Mouse (Mus musculus) hindbrain, postnatal 0 days (tissue): ENCODE measurements around the gene Hibch. TPM values are rescaled to one million over a fixed set of nuclear protein-coding genes. Genes with fewer than 3 reads are reported as not detected.

Experiments
- ATAC-seq: fragments of 200-750 bp; cut with Nextera tagmentation; 2 replicates; pipeline ENCODE4 v1.8.0; 2017; ENCODE audit warnings: mild to moderate bottlenecking, moderate TSS enrichment, moderate library complexity
- DNase-seq: peaks from one replicate; pipeline ENCODE4 v3.0.0-alpha.2; 2015; ENCODE audit warnings: low spot score
- H3K27ac ChIP-seq: fragments of 300-500 bp; sonication (generic); 2 replicates; pipeline ENCODE4 v1.5.1; 2014; ENCODE audit warnings: mild to moderate bottlenecking
- H3K27me3 ChIP-seq: fragments of 300-500 bp; sonication (generic); 2 replicates; pipeline ENCODE4 v1.6.1; 2014; ENCODE audit warnings: low read length, mixed read lengths; ENCODE audit not compliant: insufficient read depth
- H3K36me3 ChIP-seq: fragments of 300-500 bp; sonication (generic); 2 replicates; pipeline ENCODE4 v1.6.1; 2014; ENCODE audit warnings: low read length, mixed read lengths; ENCODE audit not compliant: insufficient read depth
- H3K4me1 ChIP-seq: fragments of 300-500 bp; sonication (generic); 2 replicates; pipeline ENCODE4 v1.6.1; 2014; ENCODE audit warnings: antibody characterized with exemption, low read length, mixed read lengths; ENCODE audit not compliant: insufficient read depth
- H3K4me2 ChIP-seq: fragments of 300-500 bp; sonication (generic); 2 replicates; pipeline ENCODE4 v1.6.1; 2014; ENCODE audit warnings: low read depth, mild to moderate bottlenecking, low read length, moderate library complexity, mixed read lengths
- H3K4me3 ChIP-seq: fragments of 300-500 bp; sonication (generic); 2 replicates; pipeline ENCODE4 v1.5.1; 2014; ENCODE audit warnings: low read length
- H3K9ac ChIP-seq: fragments of 300-500 bp; sonication (generic); replicated peaks from 2 replicates; pipeline ENCODE4 v1.6.1; 2014; ENCODE audit warnings: mild to moderate bottlenecking, low read length, moderate library complexity, mixed read lengths
- H3K9me3 ChIP-seq: fragments of 300-500 bp; sonication (generic); 2 replicates; pipeline ENCODE4 v1.6.1; 2016; ENCODE audit warnings: low read length, mixed read lengths
- CTCF ChIP-seq: IDR thresholded peaks from 2 replicates; pipeline ENCODE4 v1.5.1; 2016; ENCODE audit warnings: antibody characterized with exemption, control low read depth, low read depth
- WGBS: fragments of 180-500 bp; shearing (Covaris S2); extraction: QIAGEN DNeasy Blood & Tissue Kit; methylation state at CpG from one replicate; pipeline ENCODE4 v1.1.7; 2014; 5-methylcytosine and 5-hydroxymethylcytosine counted together
- polyA plus RNA-seq: library from polyadenylated mRNA; unstranded; fragments of >200 nt; fragmentation: Nextera tagmentation; extraction: Ambion mirVana; gene quantifications from 2 replicates; pipeline ENCODE4 v1.2.1, GENCODE M21; 2015
- total RNA-seq: library from RNA; depleted of rRNA; stranded (reverse); fragments of >200 nt; gene quantifications from 2 replicates; pipeline ENCODE4 v1.2.3, GENCODE M21; 2014

Hibch gene
- total and polyA plus RNA-seq, 2 experiments from 2014 or later, result 18.0 to 20.9 TPM

DNA sequence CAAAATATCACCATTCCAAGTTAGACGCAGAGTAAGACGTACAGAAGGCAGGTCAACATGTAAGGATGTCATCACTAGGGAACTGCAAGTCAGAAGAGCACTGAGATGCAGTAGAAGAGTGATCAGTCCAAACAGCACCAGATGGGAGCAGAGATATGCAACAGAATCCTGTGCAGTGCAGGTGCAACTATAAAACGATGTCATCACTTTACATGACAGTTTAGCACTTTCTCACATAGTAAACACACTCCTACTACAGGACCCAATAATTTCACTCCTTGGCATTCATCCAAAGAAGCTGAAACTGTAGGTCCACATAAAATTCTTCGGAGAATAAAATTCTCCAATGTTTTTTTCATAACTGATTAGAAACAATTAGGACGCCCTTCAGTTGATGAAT lies 89.8 kb downstream of the Hibch start:
- DNase-seq (no peak), ATAC-seq (no peak)
- H3K9ac ChIP-seq, result no peak overlapping the region
- H3K4me2 ChIP-seq, result no peak overlapping the region
- no peaks in the 10 kb centered on the region for H3K27me3 ChIP-seq
- H3K27ac ChIP-seq, result no peak overlapping the region
- no peaks in the 10 kb centered on the region for H3K4me1 ChIP-seq
- TF ChIP-seq CTCF, result no peak
- 0 out of 2 replicates have a peak, but pooled peaks cover 3% of the 10 kb centered on the region for H3K9me3 ChIP-seq
- no peak overlapping the region for H3K4me3 ChIP-seq
- H3K36me3 ChIP-seq, result no peaks in the 10 kb centered on the region
- 91% methylated on average over 5 of the region's 5 CpGs for WGBS

DNA sequence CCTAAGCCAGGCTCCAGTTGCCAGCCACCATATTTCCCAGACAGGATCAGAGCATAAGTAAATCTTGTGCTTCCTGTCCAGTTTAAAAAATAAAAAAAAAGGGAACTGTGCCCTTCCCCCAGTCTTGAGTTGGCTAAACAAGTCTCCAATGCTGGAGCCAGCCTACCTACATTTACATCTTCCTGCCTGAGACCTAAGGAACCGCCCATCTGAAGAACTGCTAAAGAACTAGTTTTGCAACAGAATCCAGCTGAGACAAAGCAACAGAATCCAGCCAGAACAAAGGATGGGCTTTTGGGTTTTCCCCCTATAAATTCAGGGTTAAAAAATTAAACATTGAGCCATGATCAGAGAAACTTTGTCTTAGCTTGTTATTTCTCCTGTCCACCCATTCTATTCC lies 94.3 kb downstream of the Hibch start:
- Histone ChIP-seq H3K4me3 (no peak overlapping the region), H3K4me1 (no peaks in the 10 kb centered on the region), H3K27me3 (no peaks in the 10 kb centered on the region), H3K27ac (no peak overlapping the region), H3K9ac (no peak overlapping the region), H3K36me3 (no peaks in the 10 kb centered on the region), H3K9me3 (0 out of 2 replicates have a peak, but pooled peaks cover 3% of the 10 kb centered on the region), H3K4me2 (no peak overlapping the region)
- TF ChIP-seq CTCF, result no peak
- 97% methylated on average over 1 of the region's 1 CpGs for WGBS
- DNase-seq, result no peak
- ATAC-seq, result no peak

DNA sequence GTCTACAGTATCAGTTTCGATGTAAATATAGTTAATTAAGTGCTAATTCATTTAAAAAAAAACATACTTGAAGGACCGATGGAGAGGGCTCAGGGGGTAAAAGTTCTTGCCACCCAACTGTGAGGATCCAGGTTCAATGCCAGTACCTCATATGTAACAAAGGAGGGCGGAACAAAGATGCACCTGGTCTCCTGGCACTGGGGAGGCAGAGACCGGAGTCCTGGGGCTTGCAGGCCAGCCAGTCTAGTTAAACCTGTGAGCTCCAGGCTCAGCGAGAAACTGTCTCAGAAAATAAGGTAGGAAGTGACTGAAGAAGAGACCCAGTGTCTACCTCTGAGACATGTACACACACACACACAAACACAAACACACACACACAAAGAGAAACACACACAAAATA lies 103.2 kb downstream of the Hibch start:
- no peak overlapping the region for H3K4me3 ChIP-seq
- H3K27me3 ChIP-seq, result no peaks in the 10 kb centered on the region
- no peak for ATAC-seq
- H3K27ac ChIP-seq, result no peak overlapping the region
- no peaks in the 10 kb centered on the region for H3K9me3 ChIP-seq
- DNase-seq, result no peak
- WGBS, result 85% methylated on average over 5 of the region's 5 CpGs
- no peaks in the 10 kb centered on the region for H3K36me3 ChIP-seq
- H3K9ac ChIP-seq, result no peak overlapping the region
- no peak for TF ChIP-seq CTCF
- no peaks in the 10 kb centered on the region; the same call in 1 of the 2 replicates for H3K4me1 ChIP-seq
- no peak overlapping the region for H3K4me2 ChIP-seq

DNA sequence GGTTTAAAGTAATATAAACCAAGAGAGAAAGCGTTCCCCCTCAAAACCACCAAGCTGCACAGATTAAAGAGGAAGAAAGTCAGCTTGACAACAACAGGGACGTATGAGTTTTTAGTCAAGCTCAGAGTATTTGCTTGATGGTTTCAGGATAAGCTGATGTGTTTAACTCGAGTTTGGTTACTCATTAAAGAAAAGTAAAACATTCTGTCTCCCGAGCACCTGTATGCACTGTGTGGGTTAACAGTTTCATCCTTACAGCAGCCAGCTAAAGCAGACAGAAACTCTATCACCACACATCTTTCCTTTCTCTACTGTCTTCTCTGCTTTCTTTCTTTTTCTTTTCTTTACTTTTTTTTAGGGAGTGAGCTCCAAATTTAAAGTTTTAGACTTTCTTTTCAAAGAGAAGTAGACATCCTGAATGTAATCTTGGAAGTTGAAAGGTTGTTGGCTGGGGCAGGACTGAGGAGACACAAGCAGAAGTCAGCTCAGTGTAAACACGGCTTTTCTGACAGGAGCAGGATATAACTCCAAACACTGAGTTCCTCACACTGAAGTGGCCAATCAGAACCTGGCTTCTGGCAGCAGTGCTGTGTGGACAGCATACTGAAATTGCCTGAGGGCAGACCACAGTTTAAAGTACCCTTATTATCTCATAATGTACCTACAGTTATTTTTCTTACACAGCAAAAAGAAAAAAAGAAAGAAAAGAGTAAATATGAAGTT lies 106.6 kb downstream of the Hibch start:
- no peak for TF ChIP-seq CTCF
- 56% methylated on average over 5 of the region's 5 CpGs for whole genome bisulfite sequencing
- Histone ChIP-seq H3K27me3 (no peaks in the 10 kb centered on the region), H3K4me2 (peak overlapping the region; percentile 98), H3K36me3 (no peaks in the 10 kb centered on the region), H3K4me1 (no peaks in the 10 kb centered on the region; the same call in 1 of the 2 replicates), H3K9ac (no peak overlapping the region), H3K27ac (no peak overlapping the region), H3K9me3 (no peaks in the 10 kb centered on the region), H3K4me3 (peak overlapping the region; percentile 72; the same call in 1 of the 2 replicates)
- peak; percentile 44 for DNase-seq
- ATAC-seq, result 0 out of 2 replicates have a peak, but pooled peaks have one; percentile 33

DNA sequence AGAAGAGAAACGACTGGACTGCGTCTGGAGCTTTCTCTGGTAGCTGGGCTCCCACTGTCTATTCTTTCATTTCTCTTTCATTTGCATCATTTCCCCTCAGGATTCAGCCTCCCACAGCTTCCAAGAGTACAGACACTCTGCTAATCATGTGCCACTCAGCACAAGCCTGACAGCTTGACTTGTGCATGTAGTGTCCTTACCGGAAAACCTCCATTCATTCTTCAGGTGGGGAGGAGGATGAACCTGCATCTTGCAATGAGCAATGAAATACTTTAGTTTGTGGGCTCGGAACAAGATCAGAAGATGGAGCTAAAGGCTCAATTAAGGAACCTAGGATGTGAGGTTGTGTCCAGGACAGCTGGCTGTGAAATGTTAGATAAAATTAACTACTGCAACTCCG lies 107.4 kb downstream of the Hibch start:
- peak overlapping the region; percentile 72 for H3K4me3 ChIP-seq
- H3K27me3 ChIP-seq, result no peaks in the 10 kb centered on the region
- H3K4me1 ChIP-seq, result no peaks in the 10 kb centered on the region; the same call in 1 of the 2 replicates
- DNase-seq (peak; percentile 63), ATAC-seq (peak; percentile 11; the same call in 1 of the 2 replicates)
- H3K27ac ChIP-seq, result peak overlapping the region; percentile 68; the same call in 1 of the 2 replicates
- peak; percentile 50 for TF ChIP-seq CTCF
- peak overlapping the region; percentile 98 for H3K4me2 ChIP-seq
- no peaks in the 10 kb centered on the region for H3K36me3 ChIP-seq
- 2% methylated on average over 5 of the region's 5 CpGs for WGBS
- H3K9ac ChIP-seq, result peak overlapping the region; percentile 69; the same call in 1 of the 2 replicates
- no peaks in the 10 kb centered on the region for H3K9me3 ChIP-seq

DNA sequence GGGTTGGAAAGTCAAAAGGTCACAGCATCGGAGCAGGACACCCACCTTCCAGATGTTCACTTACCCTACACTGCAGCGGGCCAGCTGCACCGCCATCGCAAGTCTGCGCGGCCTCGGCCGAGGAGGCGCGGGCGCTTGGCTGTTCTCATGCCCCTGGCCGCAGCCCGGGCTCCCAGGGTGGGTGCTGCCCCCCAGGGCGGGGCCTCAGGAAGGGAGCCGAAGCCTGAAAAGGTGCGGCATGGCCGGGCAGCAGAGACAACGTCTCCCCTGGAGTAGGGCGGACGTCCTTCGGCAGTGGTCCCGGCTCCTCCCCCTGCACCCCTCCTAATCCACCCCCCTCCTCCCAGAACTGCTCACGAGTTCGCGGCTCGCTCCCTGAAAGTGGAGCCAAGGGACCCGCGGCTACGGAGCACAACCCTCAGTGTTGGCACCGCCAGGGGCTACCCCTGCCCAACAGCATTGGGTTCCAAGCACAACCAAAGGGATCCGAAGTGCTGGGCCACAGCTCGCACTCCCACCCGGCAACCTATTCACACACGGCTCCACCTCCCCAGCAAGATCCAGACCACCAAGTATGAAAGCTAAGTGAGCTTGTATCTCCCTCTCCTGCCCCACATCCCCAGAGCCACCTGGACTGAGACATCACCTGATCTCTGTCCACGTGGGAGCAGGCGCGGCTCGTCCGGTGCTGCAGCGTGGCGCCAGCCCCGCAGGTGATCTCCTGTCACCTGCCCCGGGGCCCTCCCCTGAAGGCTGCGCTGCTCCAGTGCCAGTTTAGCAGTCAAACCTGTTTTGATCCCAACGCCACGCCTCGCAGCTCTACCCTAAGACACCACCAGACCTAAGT lies 108.0 kb downstream of the Hibch start:
- Histone ChIP-seq H3K27me3 (no peaks in the 10 kb centered on the region), H3K27ac (peak overlapping the region; percentile 68), H3K9me3 (no peaks in the 10 kb centered on the region), H3K36me3 (no peaks in the 10 kb centered on the region), H3K4me1 (no peaks in the 10 kb centered on the region; the same call in 1 of the 2 replicates), H3K9ac (peak overlapping the region; percentile 69), H3K4me3 (peak overlapping the region; percentile 72), H3K4me2 (peak overlapping the region; percentile 98)
- ATAC-seq, result peak; percentile 85
- peak; percentile 32 for DNase-seq
- WGBS, result 1% methylated on average over 47 of the region's 47 CpGs
- TF ChIP-seq CTCF, result no peak
